ENCODE assay signal across 26 mouse cellular contexts in genomic region chr7:112207717-112208116, GRCm38 (mm10). TPM values are rescaled to one million over a fixed set of nuclear protein-coding genes. Genes with fewer than 3 reads are reported as not detected.
DNase-seq lines count a peak whose midpoint lies in the region; ATAC-seq and TF ChIP-seq lines count a peak whose summit lies in the region.
"Had no signal": no experiment of that assay in that cellular context is flagged by ENCODE, and none has a peak within 500 bp of the region (broad histone marks: within the 10 kb centered on the region; RNA-seq: fewer than 3 reads in every experiment).

No protein-coding gene starts in this region.

- peak; percentile 53 for DNase-seq in cerebellum, adult 9-11 months
- DNase-seq in cerebellum, adult 18-20 months: no peak
- no peak for DNase-seq in heart, adult 11 months
- DNase-seq: adrenal gland, adult 8-10 months; cerebellum, postnatal 10 days; forebrain, postnatal 0 days; gastrocnemius, postnatal 14 days; heart, postnatal 10 days; kidney, adult 8-10 months; kidney, postnatal 4 days; layer of hippocampus, postnatal 36 days; liver, embryonic 13.5 days; lung, postnatal 36 days; right cerebral cortex, postnatal 25 days had no signal

- TF ChIP-seq POLR2A in cortical plate, adult 2 months (IDR thresholded peaks at IDR 0.05; ENCODE audit: extremely low read depth, insufficient read depth, low read length): no peak

- H3K9ac ChIP-seq in heart, embryonic 15.5 days: no peak overlapping the region
- H3K9ac ChIP-seq in liver, embryonic 16.5 days (ENCODE audit: low read depth, low read length): no peak overlapping the region
- H3K9ac ChIP-seq in liver, embryonic 12.5 days: no peak overlapping the region
- H3K9ac ChIP-seq: forebrain, postnatal 0 days; liver, embryonic 13.5 days; lung, embryonic 15.5 days; stomach, embryonic 15.5 days had no signal

- no peaks in the 10 kb centered on the region for H3K27me3 ChIP-seq in heart, embryonic 15.5 days
- H3K27me3 ChIP-seq in liver, embryonic 16.5 days (ENCODE audit: control insufficient read depth, insufficient read depth, low read depth, low read length): no peaks in the 10 kb centered on the region
- no peaks in the 10 kb centered on the region for H3K27me3 ChIP-seq in liver, embryonic 12.5 days (replicated peaks)
- H3K27me3 ChIP-seq: liver, embryonic 13.5 days; lung, embryonic 15.5 days; stomach, embryonic 15.5 days had no signal

- no peak for ATAC-seq in heart, embryonic 15.5 days (replicated peaks; ENCODE audit: insufficient number of reproducible peaks, insufficient read depth, low FRiP score, low read depth)
- ATAC-seq in liver, embryonic 16.5 days (ENCODE audit: low read depth): 0 out of 2 replicates have a peak, but pooled peaks have one; percentile 21
- no peak for ATAC-seq in liver, embryonic 12.5 days
- ATAC-seq: forebrain, postnatal 0 days; hindbrain, embryonic 16.5 days; midbrain, embryonic 16.5 days had no signal

- WGBS in heart, embryonic 15.5 days: 93% methylated on average over 6 of the region's 6 CpGs
- WGBS in liver, embryonic 16.5 days (ENCODE audit: insufficient replicate concordance): 64% methylated on average over 6 of the region's 6 CpGs
- 78% methylated on average over 6 of the region's 6 CpGs for WGBS in liver, embryonic 12.5 days (ENCODE audit: insufficient replicate concordance)

- peaks cover 38% of the 10 kb centered on the region for H3K4me1 ChIP-seq in heart, embryonic 15.5 days (replicated peaks)
- no peaks in the 10 kb centered on the region; the same call in 1 of the 2 replicates for H3K4me1 ChIP-seq in liver, embryonic 16.5 days (ENCODE audit: control insufficient read depth, low read depth, low read length)
- peaks cover 10% of the 10 kb centered on the region; the same call in 1 of the 2 replicates for H3K4me1 ChIP-seq in liver, embryonic 12.5 days
- H3K4me1 ChIP-seq in cortical plate, adult 2 months (ENCODE audit: control insufficient read depth, insufficient read depth, low read length): peaks cover 17% of the 10 kb centered on the region

- H3K4me3 ChIP-seq in heart, embryonic 15.5 days: no peak overlapping the region
- no peak overlapping the region for H3K4me3 ChIP-seq in liver, embryonic 16.5 days (ENCODE audit: low read depth, low read length)
- H3K4me3 ChIP-seq in liver, embryonic 12.5 days: no peak overlapping the region
- H3K4me3 ChIP-seq in cortical plate, adult 2 months (ENCODE audit: insufficient read depth, low read length): no peak overlapping the region
- H3K4me3 ChIP-seq: erythroblast, embryonic 14.5 days; liver, embryonic 13.5 days; lung, embryonic 15.5 days; stomach, embryonic 15.5 days had no signal

- no peaks in the 10 kb centered on the region for H3K36me3 ChIP-seq in heart, embryonic 15.5 days
- no peaks in the 10 kb centered on the region for H3K36me3 ChIP-seq in liver, embryonic 16.5 days (ENCODE audit: control insufficient read depth, insufficient read depth)
- H3K36me3 ChIP-seq in liver, embryonic 12.5 days: no peaks in the 10 kb centered on the region
- H3K36me3 ChIP-seq: G1E; liver, embryonic 13.5 days; lung, embryonic 15.5 days; stomach, embryonic 15.5 days had no signal

- TF ChIP-seq CTCF in cortical plate, adult 2 months (IDR thresholded peaks at IDR 0.05; ENCODE audit: extremely low read depth, insufficient read depth, low read length): no peak

- no peaks in the 10 kb centered on the region for H3K9me3 ChIP-seq in heart, embryonic 15.5 days (replicated peaks)
- H3K9me3 ChIP-seq in liver, embryonic 16.5 days (replicated peaks; ENCODE audit: control insufficient read depth, low read length): no peaks in the 10 kb centered on the region
- no peaks in the 10 kb centered on the region for H3K9me3 ChIP-seq in liver, embryonic 12.5 days (replicated peaks)
- H3K9me3 ChIP-seq: liver, embryonic 13.5 days; lung, embryonic 15.5 days; stomach, embryonic 15.5 days had no signal

- H3K4me2 ChIP-seq in heart, embryonic 15.5 days: no peak overlapping the region
- no peak overlapping the region for H3K4me2 ChIP-seq in liver, embryonic 16.5 days (ENCODE audit: low read depth, low read length)
- no peak overlapping the region for H3K4me2 ChIP-seq in liver, embryonic 12.5 days
- H3K4me2 ChIP-seq: liver, embryonic 13.5 days; lung, embryonic 15.5 days; midbrain, embryonic 11.5 days; stomach, embryonic 15.5 days had no signal

- peak overlapping the region; percentile 61; the same call in 1 of the 2 replicates for H3K27ac ChIP-seq in heart, embryonic 15.5 days
- no peak overlapping the region for H3K27ac ChIP-seq in liver, embryonic 16.5 days (ENCODE audit: low read length)
- H3K27ac ChIP-seq in liver, embryonic 12.5 days: no peak overlapping the region
- H3K27ac ChIP-seq in cortical plate, adult 2 months (ENCODE audit: insufficient read depth, low read length): 0 out of 2 replicates have a peak overlapping the region, but pooled peaks have one; percentile 51
- H3K27ac ChIP-seq: kidney, postnatal 0 days; liver, embryonic 13.5 days had no signal

RNA-seq across cellular contexts. Expression of gene Mical2, which starts 17.9 kb away (rescaled TPM):
- 132 and 134 TPM in 2 replicates for polyA plus RNA-seq in heart, embryonic 15.5 days (2015; fragmentation: Nextera tagmentation; extraction: Ambion mirVana)
- 1.5 and 1.9 TPM in 2 replicates for polyA plus RNA-seq in liver, embryonic 16.5 days (2015; fragmentation: Nextera tagmentation; extraction: Ambion mirVana)
- polyA plus RNA-seq in liver, embryonic 12.5 days (2016; fragmentation: Nextera tagmentation; extraction: Ambion mirVana): 3.4 and 4.1 TPM in 2 replicates
- 371 and 405 TPM in 2 replicates for polyA plus RNA-seq in cortical plate, adult 2 months (2012; rRNA removed)
- polyA plus RNA-seq: erythroblast, embryonic 14.5 days; G1E had no signal

RNA-seq across cellular contexts. Expression of gene Dkk3, which starts 48.9 kb away (rescaled TPM):
- polyA plus RNA-seq in heart, embryonic 15.5 days (2015; fragmentation: Nextera tagmentation; extraction: Ambion mirVana): 75.1 and 88.2 TPM in 2 replicates
- 1.9 TPM in 2 replicates for polyA plus RNA-seq in liver, embryonic 16.5 days (2015; fragmentation: Nextera tagmentation; extraction: Ambion mirVana)
- polyA plus RNA-seq in liver, embryonic 12.5 days (2016; fragmentation: Nextera tagmentation; extraction: Ambion mirVana): 7.3 and 7.5 TPM in 2 replicates
- polyA plus RNA-seq in cortical plate, adult 2 months (2012; rRNA removed): 144 and 166 TPM in 2 replicates
- polyA plus RNA-seq: erythroblast, embryonic 14.5 days; G1E had no signal

Comparison
In these comparisons a context has a peak if more than half of its experiments do, and no peak if none do; other contexts are left out.
1. H3K27ac ChIP-seq: peak in heart, embryonic 15.5 days (single experiment) and cortical plate, adult 2 months (single experiment); none in liver, embryonic 16.5 days (single experiment) and liver, embryonic 12.5 days (single experiment).
2. RNA of gene Mical2, which starts 17.9 kb away (polyA plus RNA-seq): 371 to 405 TPM in cortical plate, adult 2 months and 132 to 134 TPM in heart, embryonic 15.5 days; 3.4 to 4.1 TPM in liver, embryonic 12.5 days and 1.5 to 1.9 TPM in liver, embryonic 16.5 days; every median in the first group is over 10 times any median in the second.